Mouse (Mus musculus) left cerebral cortex, postnatal 14 days (tissue): Measurements from ENCODE around the gene Stk19. TPM values are rescaled to one million over a fixed set of nuclear protein-coding genes. Genes with fewer than 3 reads are reported as not detected.

Experiments
- DNase-seq, 2 experiments: peaks; one replicate each; pipeline ENCODE4 v3.0.0; 2021 to 2022; ENCODE audit warnings: low spot score in 2 of 2, mixed read lengths in 1 of 2
- intact Hi-C: fragments of 180-260 bp; cut with DNase I; formaldehyde crosslinking; loops from one replicate; pipeline ENCODE4 v1.15.1; 2025
- long read RNA-seq, 2 experiments: library from polyadenylated mRNA; stranded (forward); transcript quantifications; one replicate each; pipeline ENCODE4 v2.0.0; 2021
- total RNA-seq, 2 experiments: library from RNA; stranded (reverse); gene quantifications; 2 replicates each; pipeline ENCODE4 v1.2.3; 2021

Gene Stk19
- total RNA-seq, result 10 to 100 TPM; 58.2 to 59.3 TPM
- long read RNA-seq, experiment 1, transcript Stk19-201 (7 exons, 1,120 nt), result major isoform, 18 of 48 reads
- long read RNA-seq, experiment 1, partial matches to known transcripts, result 21 of 48 reads
- long read RNA-seq, experiment 1, other reads (novel, unspliced or antisense), result 6 of 48 reads
- long read RNA-seq, experiment 2, transcript Stk19-201 (7 exons, 1,120 nt), result major isoform, 9 of 35 reads
- long read RNA-seq, experiment 2, partial matches to known transcripts, result 20 of 35 reads
- long read RNA-seq, experiment 2, other reads (novel, unspliced or antisense), result 4 of 35 reads

GRCm38 (mm10) chr17:34836856-34837221 is at the start of gene Stk19, which contains the start of gene Dxo:
Stk19 (minus strand) TSS chr17:34836945.
Dxo (plus strand) TSS chr17:34837019.
- intact Hi-C loops, result loop anchor here (2.0 to 5.0 kb wide), 2 partner anchors 14 to 185 kb away; partner anchors contain the start of genes Nelfe and Skiv2l

GRCm38 (mm10) chr17:34885615-34886014 is 48.9 kb upstream of the Stk19 start:
- DNase-seq, result no peak
- intact Hi-C loops, result loop anchor here (5.0 kb wide), 1 partner anchor 213 kb away; the partner anchor contains the start of gene Tnxb

More at GRCm38 (mm10) chr17:34836856-34837221, at the start of gene Stk19, which contains the start of gene Dxo:
- DNase-seq, result peak; percentile 98

GRCm38 (mm10) chr17:34884704-34885103 is 48.0 kb upstream of the Stk19 start:
- DNase-seq, result no peak
- intact Hi-C loops, result loop anchor here (5.0 kb wide), 1 partner anchor 212 kb away; the partner anchor contains the start of gene Tnxb

- intact Hi-C loops, result no loop called here
- DNase-seq, result no peak
Observed at GRCm38 (mm10) chr17:34883332-34883731, 46.6 kb upstream of the Stk19 start.

GRCm38 (mm10) chr17:34881683-34882310 is 45.1 kb upstream of the Stk19 start, which contains the start of gene Gm20547:
Gm20547 (minus strand) TSS chr17:34882042.
- intact Hi-C loops, result no loop called here
- DNase-seq, result no peak

GRCm38 (mm10) chr17:34881166-34881565 is 44.4 kb upstream of the Stk19 start:
- intact Hi-C loops, result no loop called here
- no peak for DNase-seq

- intact Hi-C loops, result no loop called here
- DNase-seq, result no peak
Observed at GRCm38 (mm10) chr17:34879336-34879879, 42.7 kb upstream of the Stk19 start, which contains the start of gene Zbtb12. Zbtb12 (plus strand) TSS chr17:34879483.

GRCm38 (mm10) chr17:34874321-34874720 is 37.6 kb upstream of the Stk19 start:
- intact Hi-C loops, result no loop called here
- DNase-seq, result no peak

- intact Hi-C loops, result no loop called here
- DNase-seq, result no peak
Observed at GRCm38 (mm10) chr17:34865981-34866380, 29.2 kb upstream of the Stk19 start.

GRCm38 (mm10) chr17:34862416-34863081 is 25.8 kb upstream of the Stk19 start, which contains the start of gene Cfb:
Cfb (minus strand) TSS chr17:34862518.
- intact Hi-C loops, result no loop called here
- no peak for DNase-seq

GRCm38 (mm10) chr17:34861704-34862415 is 25.1 kb upstream of the Stk19 start:
- no peak for DNase-seq
- intact Hi-C loops, result no loop called here

GRCm38 (mm10) chr17:34860514-34860913 is 23.8 kb upstream of the Stk19 start:
- DNase-seq, result no peak
- intact Hi-C loops, result no loop called here

GRCm38 (mm10) chr17:34858670-34859069 is 21.9 kb upstream of the Stk19 start:
- intact Hi-C loops, result loop anchor here (5.0 kb wide), 2 partner anchors 39 to 54 kb away; partner anchors contain the start of genes C2, Ehmt2 and Slc44a4

GRCm38 (mm10) chr17:34855825-34856224 is 19.1 kb upstream of the Stk19 start:
- peak; percentile 26 to 35 for DNase-seq
- intact Hi-C loops, result loop anchor here (5.0 kb wide), 2 partner anchors 41 to 56 kb away; partner anchors contain the start of genes C2, Ehmt2 and Slc44a4

More at GRCm38 (mm10) chr17:34858670-34859069, 21.9 kb upstream of the Stk19 start:
- DNase-seq, result no peak

- no peak for DNase-seq
- intact Hi-C loops, result loop anchor here (5.0 kb wide), 4 partner anchors 43 to 128 kb away; partner anchors contain the start of genes C2, Ehmt2, Lsm2 and Slc44a4
Observed at GRCm38 (mm10) chr17:34854761-34855160, 18.0 kb upstream of the Stk19 start.

- intact Hi-C loops, result loop anchor here (5.0 kb wide), 2 partner anchors 94 to 129 kb away; partner anchors contain the start of gene Lsm2
- DNase-seq, result no peak
Observed at GRCm38 (mm10) chr17:34853511-34853910, 16.8 kb upstream of the Stk19 start.

- no peak for DNase-seq
- intact Hi-C loops, result loop anchor here (2.0 to 5.0 kb wide), 3 partner anchors 14 to 132 kb away; partner anchors contain the start of genes Dxo, Lsm2 and Stk19
Observed at GRCm38 (mm10) chr17:34850517-34851125, 13.9 kb upstream of the Stk19 start.
